Mouse (Mus musculus): ENCODE measurements at regions not wholly inside any gene's neighbourhood (a gene's known extent, or its start where the extent isn't known, plus 50 kb on each side); places are given as distances from the start of the nearest gene placed in this dataset.

GRCm38 (mm10) chr8:25348003-25348683, 524.0 kb upstream of the Adam5 start:
- DNase-seq (ENCODE audit: low spot score in 2 of 2): no peak
- intact Hi-C loops (cut with DNase I): no loop called here

GRCm38 (mm10) chr8:25343160-25343602, 519.0 kb upstream of the Adam5 start:
- no peak for DNase-seq (ENCODE audit: low spot score in 2 of 2)
- intact Hi-C loops (cut with DNase I): no loop called here

- DNase-seq (ENCODE audit: low spot score in 2 of 2): no peak
- intact Hi-C loops (cut with DNase I): no loop called here
Measured at GRCm38 (mm10) chr8:25342501-25342900, 518.3 kb upstream of the Adam5 start.

GRCm38 (mm10) chr8:25341225-25341624, 517.1 kb upstream of the Adam5 start:
- intact Hi-C loops (cut with DNase I): no loop called here

GRCm38 (mm10) chr8:25340729-25341128, 516.6 kb upstream of the Adam5 start:
- intact Hi-C loops (cut with DNase I): no loop called here
- DNase-seq (ENCODE audit: low spot score in 2 of 2): no peak

More at GRCm38 (mm10) chr8:25341225-25341624, 517.1 kb upstream of the Adam5 start:
- DNase-seq (ENCODE audit: low spot score in 2 of 2): no peak

GRCm38 (mm10) chr8:25332120-25332607, 508.0 kb upstream of the Adam5 start:
- DNase-seq (ENCODE audit: low spot score in 2 of 2): no peak
- intact Hi-C loops (cut with DNase I): no loop called here

- DNase-seq (ENCODE audit: low spot score in 2 of 2): no peak
- intact Hi-C loops (cut with DNase I): no loop called here
Measured at GRCm38 (mm10) chr8:25331161-25331776, 507.1 kb upstream of the Adam5 start.

GRCm38 (mm10) chr8:25329791-25330190, 505.6 kb upstream of the Adam5 start:
- no peak for DNase-seq (ENCODE audit: low spot score in 2 of 2)
- intact Hi-C loops (cut with DNase I): no loop called here

GRCm38 (mm10) chr8:25328318-25328717, 504.1 kb upstream of the Adam5 start:
- DNase-seq (ENCODE audit: low spot score in 2 of 2): no peak
- intact Hi-C loops (cut with DNase I): no loop called here

GRCm38 (mm10) chr8:25326930-25327329, 502.8 kb upstream of the Adam5 start:
- intact Hi-C loops (cut with DNase I): no loop called here
- DNase-seq (ENCODE audit: low spot score in 2 of 2): no peak

GRCm38 (mm10) chr8:25326257-25326656, 502.1 kb upstream of the Adam5 start:
- intact Hi-C loops (cut with DNase I): no loop called here
- DNase-seq (ENCODE audit: low spot score in 2 of 2): no peak

GRCm38 (mm10) chr8:25324731-25325130, 500.6 kb upstream of the Adam5 start:
- intact Hi-C loops (cut with DNase I): no loop called here
- no peak for DNase-seq (ENCODE audit: low spot score in 2 of 2)

- intact Hi-C loops (cut with DNase I): no loop called here
Measured at GRCm38 (mm10) chr8:25323643-25324420, 499.7 kb upstream of the Adam5 start.

GRCm38 (mm10) chr8:25316383-25316782, 492.2 kb upstream of the Adam5 start:
- no peak for DNase-seq (ENCODE audit: low spot score in 2 of 2)
- intact Hi-C loops (cut with DNase I): no loop called here

More at GRCm38 (mm10) chr8:25323643-25324420, 499.7 kb upstream of the Adam5 start:
- no peak for DNase-seq (ENCODE audit: low spot score in 2 of 2)

GRCm38 (mm10) chr8:25311811-25312533, 487.8 kb upstream of the Adam5 start:
- DNase-seq (ENCODE audit: low spot score in 2 of 2): no peak
- intact Hi-C loops (cut with DNase I): no loop called here

GRCm38 (mm10) chr8:25307956-25308355, 483.8 kb upstream of the Adam5 start:
- intact Hi-C loops (cut with DNase I): no loop called here
- DNase-seq (ENCODE audit: low spot score in 2 of 2): no peak

GRCm38 (mm10) chr8:25307511-25307910, 483.3 kb upstream of the Adam5 start:
- intact Hi-C loops (cut with DNase I): no loop called here
- no peak for DNase-seq (ENCODE audit: low spot score in 2 of 2)

- intact Hi-C loops (cut with DNase I): no loop called here
- no peak for DNase-seq (ENCODE audit: low spot score in 2 of 2)
Measured at GRCm38 (mm10) chr8:25306769-25307491, 482.8 kb upstream of the Adam5 start.

All from left cerebral cortex, postnatal 14 days (tissue).